Mouse (Mus musculus) cerebellum, adult 2 months (tissue): Measurements from ENCODE around the gene Wdr5.

ENCODE experiments used
- CTCF ChIP-seq: fragments of 200-500 bp; IDR thresholded peaks from 2 replicates; pipeline ENCODE4 v1.5.1; 2011; ENCODE audit warnings: low read depth, mild to moderate bottlenecking, control low read depth, low read length, moderate library complexity, borderline replicate concordance; ENCODE audit not compliant: insufficient read depth
- POLR2A ChIP-seq: fragments of 200-500 bp; IDR thresholded peaks from 2 replicates; pipeline ENCODE4 v1.6.1; 2011; ENCODE audit warnings: low read length, control low read depth, borderline replicate concordance; ENCODE audit not compliant: insufficient read depth

DNA sequence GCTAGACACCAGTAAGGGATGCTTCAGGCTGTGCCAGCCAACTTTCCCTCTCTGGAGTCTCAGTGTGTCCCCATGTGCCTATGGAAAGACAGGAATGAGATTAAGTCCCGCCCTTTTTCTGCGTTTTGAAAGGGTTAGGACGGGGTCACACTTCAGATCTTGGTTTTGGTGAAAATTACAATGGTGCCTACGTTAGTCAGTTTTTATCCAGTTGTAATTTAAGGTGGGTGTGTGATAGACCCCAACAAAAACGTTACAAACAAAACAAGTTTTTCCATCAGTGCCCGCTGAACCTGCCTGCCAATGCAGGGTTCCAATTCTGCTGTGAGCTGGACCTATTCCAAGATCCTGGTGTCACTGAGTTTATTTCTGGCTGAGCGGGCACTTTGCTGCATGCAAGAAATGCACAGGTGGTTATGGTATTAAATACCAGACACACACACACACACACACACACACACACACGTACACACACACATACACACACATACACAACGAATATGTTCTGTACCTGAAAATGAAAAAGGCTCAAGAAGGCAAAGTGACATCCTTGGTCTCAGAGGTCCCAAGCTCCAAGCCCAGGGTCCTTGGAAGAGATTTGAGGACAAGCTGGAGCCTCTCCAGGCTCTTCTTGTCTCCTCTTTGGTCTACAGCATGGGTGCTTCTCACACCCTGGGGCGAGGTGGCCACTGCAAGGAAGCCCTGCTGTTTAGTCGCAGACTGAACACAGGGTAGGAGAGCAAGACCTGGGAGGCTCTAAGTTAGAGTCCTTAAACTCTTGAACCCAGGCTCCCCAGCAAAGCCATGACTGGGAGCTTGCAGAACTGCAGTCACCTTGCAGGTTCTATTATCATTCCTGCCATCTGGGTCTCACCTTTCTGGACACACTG is 38.4 kb upstream of the Wdr5 start:
- TF ChIP-seq CTCF (no peak), POLR2A (no peak)
